Mouse (Mus musculus): Measurements from ENCODE around the gene Trp53bp1. TPM values are rescaled to one million over a fixed set of nuclear protein-coding genes. Genes with fewer than 3 reads are reported as not detected.

Trp53bp1 gene
- total RNA-seq, 2 experiments from 2014 or later, result 12.1 to 17.3 TPM

DNA sequence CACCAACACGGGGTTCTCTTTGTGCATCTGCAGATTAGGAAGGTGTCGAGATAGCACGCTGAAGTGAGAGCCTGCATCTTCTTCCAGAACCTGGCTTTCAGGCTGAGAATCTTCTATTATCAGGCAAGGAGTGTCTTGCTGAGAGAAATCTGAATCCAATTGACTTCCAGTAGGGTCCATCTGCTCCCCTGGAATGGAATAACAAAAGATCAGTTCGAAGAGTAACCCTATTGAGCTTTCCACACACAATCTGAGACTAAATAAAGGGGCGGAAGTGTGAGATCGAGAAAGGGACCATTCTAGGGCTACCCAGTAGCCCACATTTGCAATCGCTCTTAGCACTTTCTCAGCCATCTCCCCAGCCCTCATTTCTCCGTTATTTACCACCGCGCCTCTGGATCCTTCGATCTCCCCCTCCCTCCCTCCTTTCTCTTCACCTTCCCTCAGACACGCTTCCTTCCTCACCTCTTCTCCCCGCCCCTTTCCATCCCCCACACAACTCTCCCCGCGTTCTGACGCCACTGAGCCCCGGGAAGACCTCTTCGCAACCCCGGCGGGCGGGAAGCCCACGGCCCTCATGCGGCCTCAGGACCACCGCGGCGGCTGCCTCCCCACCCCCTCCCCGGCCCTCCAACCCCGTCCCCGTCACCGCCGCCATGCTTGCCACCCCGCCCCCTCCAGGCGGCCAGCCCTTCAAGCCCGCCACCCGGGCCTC, 529 bp downstream of the Trp53bp1 start:
- DNase-seq, result no peak
- intact Hi-C loops (cut with DNase I; ENCODE audit: low total_unique reads), result no loop called here

DNA sequence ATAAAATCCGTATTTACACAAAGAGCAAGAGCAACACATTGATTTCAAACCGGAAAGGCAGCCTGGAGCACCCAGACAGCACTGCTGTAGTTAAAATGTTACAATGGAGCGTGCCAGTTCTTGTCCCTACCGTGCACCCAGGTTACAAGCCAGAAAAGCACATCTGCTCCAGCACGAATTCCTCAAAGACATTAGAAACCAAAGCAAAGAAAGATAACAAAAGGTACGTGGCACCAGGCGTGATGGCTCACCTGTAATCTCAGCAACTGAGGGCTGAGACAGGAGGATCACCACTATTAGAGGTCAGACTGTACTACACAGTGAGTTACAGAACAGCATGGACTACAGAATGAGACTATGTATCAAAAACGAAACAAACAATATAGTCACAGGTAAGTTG, 2.8 kb downstream of the Trp53bp1 start:
- no peak for DNase-seq
- intact Hi-C loops (cut with DNase I; ENCODE audit: low total_unique reads), result no loop called here

DNA sequence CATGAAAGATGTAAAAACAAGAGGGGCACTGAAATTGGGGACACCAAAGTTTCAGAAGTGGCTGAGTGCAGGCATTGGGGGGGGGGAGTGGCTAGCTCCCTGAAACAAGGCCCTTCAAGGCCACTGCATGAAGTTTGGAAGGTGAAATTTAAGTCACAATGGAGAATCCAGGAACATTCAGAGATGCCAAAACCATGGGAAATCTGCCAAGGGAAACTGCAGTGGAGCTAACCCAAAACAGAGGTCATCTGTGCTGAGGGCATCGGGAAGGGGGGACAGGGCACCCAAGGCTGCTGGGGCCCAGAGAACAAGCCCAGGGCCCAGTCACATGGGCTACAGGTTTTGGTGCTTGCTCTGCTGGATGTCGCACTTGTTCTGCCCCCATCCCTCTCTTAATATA, 21.4 kb downstream of the Trp53bp1 start:
- DNase-seq, result no peak
- intact Hi-C loops (cut with DNase I; ENCODE audit: low total_unique reads), result no loop called here

DNA sequence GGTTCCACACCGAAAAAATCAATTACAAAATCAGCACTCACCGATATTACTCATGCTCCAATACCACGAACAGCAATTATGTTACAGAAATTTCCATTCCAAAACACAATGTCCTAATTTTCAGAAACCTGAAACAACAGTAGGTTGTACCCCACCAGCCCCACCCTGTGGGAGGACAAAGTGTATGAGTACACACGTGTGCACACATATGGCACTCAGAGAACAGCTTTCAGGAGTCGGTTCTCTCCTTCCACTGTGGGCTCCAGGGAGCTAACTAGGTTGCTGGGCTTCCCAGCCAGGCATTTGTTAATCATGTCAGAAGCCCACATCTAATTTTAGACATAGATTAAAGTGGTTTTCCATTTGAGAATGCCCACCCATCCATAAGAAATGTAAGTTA, 27.1 kb downstream of the Trp53bp1 start:
- intact Hi-C loops (cut with DNase I; ENCODE audit: low total_unique reads), result no loop called here

DNA sequence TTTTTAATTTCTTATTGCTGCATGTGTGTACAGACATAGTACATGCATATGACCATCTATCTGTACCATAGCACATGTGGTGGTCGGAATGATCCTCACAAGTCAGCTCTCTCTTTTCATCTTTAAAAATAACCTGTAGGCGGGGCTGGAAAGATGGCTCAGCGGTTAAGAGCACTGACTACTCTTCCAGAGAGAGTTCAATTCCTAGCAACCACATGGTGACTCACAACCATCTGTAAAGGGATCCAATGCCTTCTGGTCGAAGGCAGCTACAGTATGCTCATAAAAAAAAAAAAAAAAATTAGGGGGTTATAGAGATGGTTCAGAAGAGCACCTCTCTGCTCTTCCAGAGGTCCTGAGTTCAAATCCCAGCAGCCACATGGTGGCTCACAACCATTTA, 31.8 kb downstream of the Trp53bp1 start:
- intact Hi-C loops (cut with DNase I; ENCODE audit: low total_unique reads), result no loop called here
- DNase-seq, result no peak

More for the DNA sequence above, 27.1 kb downstream of the Trp53bp1 start:
- DNase-seq, result no peak

DNA sequence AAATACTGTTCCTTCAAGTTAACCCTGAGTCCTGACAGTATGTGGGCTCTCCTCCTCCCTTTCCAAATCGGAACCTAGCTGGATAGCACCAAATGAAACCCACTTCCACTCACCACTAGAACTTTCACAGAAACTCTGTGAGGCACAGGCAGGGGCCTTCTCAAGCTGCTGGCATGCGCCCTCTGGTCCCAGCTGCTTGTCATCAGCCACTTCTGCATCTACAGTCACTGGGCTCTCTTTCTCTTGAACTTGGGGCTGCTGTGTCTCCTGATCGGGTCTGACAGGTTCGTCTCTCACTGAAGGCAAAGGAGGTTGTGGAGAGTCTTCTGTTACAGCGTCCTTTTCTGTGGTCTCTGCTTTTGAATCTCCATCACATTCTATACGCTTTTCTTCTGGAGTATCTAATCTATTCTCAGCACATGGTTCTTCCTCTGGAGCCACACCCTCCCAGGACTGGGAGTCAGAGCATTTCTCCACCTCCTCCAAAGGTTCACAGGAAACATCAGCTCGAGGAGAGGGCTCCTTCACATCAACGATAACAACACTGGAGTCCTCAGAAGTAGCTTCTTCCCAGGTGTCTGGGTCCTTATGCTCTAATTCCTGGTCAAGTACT, 35.6 kb downstream of the Trp53bp1 start:
- intact Hi-C loops (cut with DNase I; ENCODE audit: low total_unique reads), result no loop called here
- no peak for DNase-seq

DNA sequence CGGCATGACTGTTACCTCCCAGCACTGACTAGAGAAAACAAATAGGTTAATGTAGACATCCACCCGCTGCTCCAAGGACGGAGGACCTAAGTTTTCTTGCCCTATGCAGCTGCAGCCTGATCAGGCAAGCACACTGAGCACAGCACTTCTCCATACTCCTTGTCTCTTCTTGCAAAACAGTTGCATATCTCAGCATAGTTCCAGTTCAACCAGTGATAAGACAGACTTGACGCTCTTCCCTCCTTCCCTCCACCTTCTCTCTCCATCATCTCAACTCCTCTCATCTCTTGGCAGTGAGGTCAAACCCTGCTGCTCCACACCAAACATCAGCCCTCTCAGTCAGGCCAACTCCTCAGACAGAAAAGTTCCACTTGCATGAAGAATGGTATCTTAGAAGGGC, 43.1 kb downstream of the Trp53bp1 start:
- intact Hi-C loops (cut with DNase I; ENCODE audit: low total_unique reads), result no loop called here

DNA sequence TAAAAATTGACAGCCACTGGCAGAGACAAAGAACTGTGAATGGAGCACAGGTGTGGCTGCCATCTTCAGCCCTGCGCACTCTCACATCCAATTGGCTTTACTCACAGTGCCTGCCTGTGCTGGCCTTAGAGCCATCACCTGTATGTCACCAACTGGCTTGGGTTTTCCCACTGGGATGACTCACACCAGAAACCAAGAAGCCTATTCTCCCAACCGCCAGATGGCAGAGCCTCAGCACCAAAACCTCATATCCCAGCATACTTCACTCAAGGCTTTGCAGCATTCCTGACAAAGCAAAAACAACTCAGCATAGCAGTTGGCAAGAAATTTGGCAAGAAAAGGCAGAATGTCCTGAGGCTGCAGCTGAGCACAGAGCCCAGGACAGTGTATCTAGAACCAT, 48.2 kb downstream of the Trp53bp1 start:
- no peak for DNase-seq
- intact Hi-C loops (cut with DNase I; ENCODE audit: low total_unique reads), result no loop called here

More for the DNA sequence above, 43.1 kb downstream of the Trp53bp1 start:
- DNase-seq, result no peak

DNA sequence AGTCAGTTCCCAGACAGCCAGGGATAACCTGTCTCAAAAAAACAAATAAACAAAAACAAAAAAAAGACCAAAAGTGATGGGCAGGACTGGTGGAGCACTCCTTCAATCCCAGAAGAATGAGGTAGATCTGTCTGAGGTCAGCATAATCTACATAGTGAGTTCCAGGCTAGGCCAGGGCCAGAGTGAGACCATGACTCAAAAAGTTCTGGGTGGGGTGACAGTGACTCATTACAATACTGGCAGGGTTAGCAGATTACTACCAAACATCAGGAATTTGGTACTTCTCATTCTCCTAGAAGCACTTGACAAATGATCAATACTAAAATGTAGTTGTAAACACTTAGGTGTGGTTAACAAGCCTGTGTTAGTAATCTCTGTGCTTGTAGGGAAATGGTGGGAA, 51.2 kb downstream of the Trp53bp1 start:
- DNase-seq, result no peak

DNA sequence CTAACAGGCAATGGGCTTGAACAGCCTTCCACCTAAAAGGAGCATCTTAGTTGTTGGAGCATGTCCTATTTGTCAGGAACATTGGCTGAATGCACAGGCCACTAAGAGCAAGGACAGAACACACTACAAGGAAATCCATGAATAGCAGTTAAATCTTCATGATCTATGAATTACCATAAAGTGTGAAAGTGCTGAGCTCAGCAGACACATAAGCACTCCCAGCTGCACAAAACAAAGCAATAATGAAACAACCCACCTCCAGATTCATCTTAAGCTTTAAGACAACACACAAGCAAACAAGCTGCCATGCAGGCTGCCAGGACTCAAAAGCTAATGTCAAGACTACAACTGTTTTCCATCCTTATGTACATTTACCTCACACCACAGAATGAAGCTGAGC, 52.0 kb downstream of the Trp53bp1 start:
- intact Hi-C loops (cut with DNase I; ENCODE audit: low total_unique reads), result no loop called here
- DNase-seq, result no peak

More for the DNA sequence above, 51.2 kb downstream of the Trp53bp1 start:
- intact Hi-C loops (cut with DNase I; ENCODE audit: low total_unique reads), result no loop called here

DNA sequence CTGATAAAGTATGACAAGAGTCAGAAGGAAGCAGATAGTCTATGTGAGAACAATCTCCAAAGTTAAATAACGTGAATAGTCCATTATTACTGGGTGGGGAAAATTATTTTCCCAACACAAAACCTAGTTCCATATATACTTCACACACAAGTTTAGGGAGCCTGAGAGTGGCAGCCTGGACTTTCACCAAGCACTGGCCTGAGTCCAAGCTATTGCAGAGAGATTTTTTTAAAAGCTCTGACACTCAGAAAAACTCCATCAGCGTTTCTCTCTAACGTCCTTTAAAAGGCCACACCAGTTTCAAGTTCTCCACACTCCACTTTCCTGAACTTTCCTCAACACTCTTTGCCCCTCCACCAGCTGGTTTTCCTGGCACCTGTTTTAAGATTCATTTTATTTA, 56.7 kb downstream of the Trp53bp1 start:
- intact Hi-C loops (cut with DNase I; ENCODE audit: low total_unique reads), result no loop called here
- no peak for DNase-seq

DNA sequence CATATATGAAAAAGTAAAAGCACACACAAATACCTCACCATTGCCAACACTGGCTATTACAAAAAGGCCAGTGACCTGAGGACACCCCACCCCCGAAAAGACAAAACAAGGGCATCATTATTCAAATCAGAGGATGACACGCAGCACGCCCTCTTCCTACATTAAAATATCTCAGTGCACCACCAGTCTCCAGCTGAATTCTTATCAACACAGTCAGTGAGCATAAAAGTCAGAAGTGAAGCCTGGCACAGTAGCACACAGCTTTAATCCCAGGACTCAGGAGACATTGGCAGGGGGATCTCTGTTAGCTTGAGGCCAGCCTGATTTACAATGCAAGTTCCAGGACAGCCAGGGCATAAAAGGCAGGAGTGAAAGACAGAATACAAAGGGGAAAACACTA, 64.7 kb downstream of the Trp53bp1 start:
- no peak for DNase-seq
- intact Hi-C loops (cut with DNase I; ENCODE audit: low total_unique reads), result no loop called here

DNA sequence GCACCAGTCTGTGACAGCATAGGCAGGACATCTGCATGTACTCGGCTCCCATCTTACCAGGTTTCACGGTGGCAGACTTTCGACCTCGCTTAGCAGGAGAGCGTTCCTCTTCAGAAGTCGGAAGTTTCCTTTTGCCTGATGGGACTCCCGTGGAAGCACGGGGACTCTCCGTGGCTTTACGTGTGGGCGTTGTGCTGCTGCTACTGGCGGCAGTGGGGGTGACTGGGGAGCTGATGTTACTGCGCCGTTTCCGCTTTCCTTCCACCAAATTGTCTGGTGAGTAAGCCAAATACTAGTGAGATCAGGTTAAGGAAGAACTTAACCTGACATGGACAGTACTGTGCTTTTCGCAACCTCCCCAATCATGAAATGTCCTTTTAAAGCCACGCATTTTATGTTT, 66.9 kb downstream of the Trp53bp1 start:
- DNase-seq, result no peak
- intact Hi-C loops (cut with DNase I; ENCODE audit: low total_unique reads), result no loop called here

DNA sequence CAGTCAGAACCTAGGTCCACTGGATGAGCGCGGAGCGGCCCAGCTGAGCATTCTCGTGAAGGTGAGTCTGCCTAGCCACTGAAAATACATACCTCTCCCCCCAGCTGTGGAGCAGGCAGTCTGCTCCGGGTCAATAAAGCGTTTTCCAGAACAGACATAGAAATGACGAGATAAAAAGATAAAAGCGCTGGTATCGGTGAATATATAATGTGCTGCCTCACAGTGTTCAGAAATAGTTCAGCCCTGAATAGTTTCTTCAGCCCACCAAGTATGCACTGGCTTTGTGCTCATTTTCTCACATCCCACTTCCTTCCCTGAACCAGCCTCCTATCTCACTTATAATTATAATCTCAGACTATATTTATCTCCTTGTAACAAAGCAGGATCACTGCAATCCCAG, 75.7 kb downstream of the Trp53bp1 start:
- DNase-seq, result no peak
- intact Hi-C loops (cut with DNase I; ENCODE audit: low total_unique reads), result no loop called here

DNA sequence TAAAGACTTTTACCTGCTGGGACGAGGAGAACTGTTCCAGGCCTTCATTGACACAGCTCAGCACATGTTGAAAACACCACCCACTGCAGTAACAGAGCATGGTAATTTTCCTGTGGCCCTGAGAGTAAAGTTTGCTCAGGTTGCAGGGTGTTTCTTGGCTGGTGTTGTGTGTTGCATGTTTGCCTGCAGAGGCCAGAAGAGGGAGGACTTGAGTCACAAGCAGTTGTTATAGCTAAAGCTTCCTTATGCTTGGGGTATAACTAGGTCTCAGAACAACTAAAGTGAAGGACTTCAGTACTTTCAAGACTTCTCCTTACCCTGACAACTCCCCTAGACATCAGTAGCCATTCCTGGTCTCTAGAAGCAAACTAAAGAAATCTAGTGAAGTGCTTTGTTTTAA, 82.7 kb downstream of the Trp53bp1 start:
- no peak for DNase-seq
- intact Hi-C loops (cut with DNase I; ENCODE audit: low total_unique reads), result no loop called here

DNA sequence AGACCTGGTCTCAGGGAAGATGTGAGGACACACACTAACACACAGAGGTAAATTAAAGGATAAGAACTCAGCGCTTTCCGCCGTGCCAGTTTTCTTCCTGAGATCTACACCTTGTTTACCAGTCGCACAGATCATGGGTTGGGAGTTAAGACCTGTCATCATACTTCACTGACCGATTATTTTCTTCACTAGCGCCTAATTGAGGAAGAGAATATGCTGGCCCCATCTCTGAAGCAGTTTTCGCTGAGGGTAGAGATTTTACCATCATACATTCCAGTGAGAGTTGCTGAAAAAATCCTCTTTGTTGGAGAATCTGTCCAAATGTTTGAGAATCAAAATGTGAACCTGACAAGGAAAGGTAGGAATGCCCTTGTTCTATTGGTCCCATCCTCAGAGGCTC, 87.1 kb downstream of the Trp53bp1 start:
- intact Hi-C loops (cut with DNase I; ENCODE audit: low total_unique reads), result no loop called here
- no peak for DNase-seq

DNA sequence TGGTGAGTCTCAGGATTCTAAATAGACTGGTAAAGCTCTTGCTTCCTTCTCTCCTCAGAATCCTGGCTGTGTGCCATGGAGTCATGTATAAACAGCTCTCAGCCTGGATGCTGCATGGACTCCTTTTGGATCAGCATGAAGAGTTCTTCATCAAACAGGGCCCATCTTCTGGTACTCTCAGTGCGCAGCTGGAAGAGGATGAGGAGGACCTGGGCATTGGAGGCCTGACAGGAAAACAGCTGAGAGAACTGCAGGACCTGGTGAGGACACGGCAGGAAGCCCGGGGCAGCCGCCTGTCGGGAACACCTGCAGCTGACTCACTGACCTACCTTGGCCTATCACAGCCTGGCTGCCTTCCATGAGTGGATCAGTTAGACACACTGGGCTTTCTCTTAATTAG, 87.8 kb downstream of the Trp53bp1 start:
- intact Hi-C loops (cut with DNase I; ENCODE audit: low total_unique reads), result no loop called here
- DNase-seq, result no peak

DNA sequence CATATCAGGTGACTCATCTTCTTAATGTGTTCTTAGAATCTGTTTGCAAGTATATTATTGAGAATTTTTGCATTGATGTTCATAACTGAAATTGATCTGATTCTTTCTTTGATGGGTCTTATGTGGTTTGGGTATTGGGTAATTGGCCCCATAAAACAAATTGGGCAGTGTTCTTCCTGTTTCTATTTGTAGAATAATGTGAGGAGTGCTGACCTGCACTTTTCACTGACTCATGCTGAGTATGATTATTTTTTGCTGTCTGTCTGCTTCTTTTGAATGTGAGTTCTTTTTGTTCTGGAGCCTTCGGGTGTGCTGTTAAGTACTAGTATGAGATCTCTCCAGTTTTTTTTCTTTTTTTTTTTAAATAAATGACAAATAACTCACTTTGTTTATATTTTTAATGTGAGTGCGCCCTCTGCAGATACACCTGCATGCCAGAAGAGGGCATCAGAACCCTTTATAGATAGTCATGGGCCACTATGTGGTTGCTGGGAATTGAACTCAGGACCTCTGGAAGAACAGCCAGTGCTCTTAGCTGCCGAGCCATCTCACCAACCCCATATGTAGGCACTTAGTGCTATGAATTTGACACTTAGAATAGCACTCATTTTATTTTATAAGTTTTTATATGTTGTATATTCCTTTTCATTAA, 92.3 kb downstream of the Trp53bp1 start:
- intact Hi-C loops (cut with DNase I; ENCODE audit: low total_unique reads), result no loop called here
- no peak for DNase-seq

DNA sequence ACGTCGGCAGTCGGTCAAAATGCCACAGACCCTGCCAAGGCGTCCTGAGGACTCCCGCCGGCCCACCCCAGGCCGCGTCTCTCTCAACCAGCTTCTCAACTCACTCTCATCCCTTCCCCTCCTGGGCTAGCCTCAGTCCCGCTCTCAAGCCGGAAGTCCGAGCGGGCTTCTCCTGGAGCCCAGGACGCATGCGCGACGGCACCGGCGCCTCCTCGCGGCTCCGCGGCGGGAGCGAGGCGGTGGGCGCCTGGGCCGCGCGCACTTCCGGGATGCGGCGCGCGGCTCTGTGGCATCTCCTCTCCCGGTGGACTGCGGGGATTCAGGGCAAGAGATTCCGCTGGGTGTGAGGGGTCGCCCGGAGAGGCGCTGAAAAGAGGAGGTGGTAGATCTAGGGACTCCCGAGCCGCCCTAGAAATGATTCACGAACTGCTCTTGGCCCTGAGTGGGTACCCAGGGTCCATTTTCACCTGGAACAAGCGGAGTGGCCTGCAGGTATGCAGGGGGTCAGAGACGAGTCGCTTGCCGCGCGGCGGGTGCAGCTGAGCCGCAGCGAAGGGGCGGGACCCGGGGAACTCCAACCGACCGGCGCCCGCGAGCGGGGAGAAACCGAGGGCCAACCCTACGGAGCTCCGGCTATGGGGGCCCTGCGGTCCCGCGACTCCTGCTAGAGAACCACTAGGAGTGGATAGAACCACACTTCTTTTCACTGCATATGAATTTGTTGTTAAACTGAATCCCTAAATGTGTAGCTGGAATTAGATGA, 100.0 kb downstream of the Trp53bp1 start, which contains the start of gene Zscan29:
Gene Zscan29 (minus strand): TSS at position 146 of the 763 bp plus-strand sequence.
- intact Hi-C loops (cut with DNase I; ENCODE audit: low total_unique reads), result no loop called here
- DNase-seq, result peak; percentile 92

DNA sequence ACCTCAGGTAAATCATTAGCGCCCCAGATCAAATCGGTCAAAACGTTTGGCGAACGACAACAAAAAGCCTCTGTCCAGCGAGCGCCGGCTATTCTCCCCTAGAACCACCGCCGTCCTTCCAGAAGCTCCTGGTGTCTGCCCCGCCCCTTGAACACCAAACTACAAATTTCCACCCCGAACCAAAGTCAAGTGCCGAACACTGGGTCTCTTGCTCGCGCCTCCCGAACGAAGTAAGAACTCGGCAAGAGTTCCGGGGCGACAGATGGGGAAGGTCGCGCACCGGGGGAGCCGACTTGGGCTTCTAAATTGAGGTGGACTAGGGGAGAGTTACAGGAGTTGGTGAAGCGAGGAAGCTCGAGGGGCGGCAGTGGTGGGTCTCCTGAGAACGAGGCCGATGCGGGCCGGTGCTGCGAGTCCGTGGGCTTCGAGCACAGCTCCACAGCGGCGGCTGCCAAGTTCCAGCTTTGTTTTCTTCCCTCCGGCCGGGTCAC, 100.7 kb downstream of the Trp53bp1 start, which contains the start of gene Tubgcp4:
Gene Tubgcp4 (plus strand): TSS at position 174 of the 491 bp plus-strand sequence.
- intact Hi-C loops (cut with DNase I; ENCODE audit: low total_unique reads), result no loop called here
- DNase-seq, result peak; percentile 37
